Mouse (Mus musculus) splenic B cell, adult 2 months (primary cell): ENCODE data around the gene Angptl2.

ENCODE experiments used
- DNase-seq: peaks from one replicate; pipeline ENCODE4 v3.0.0-alpha.2; 2011; ENCODE audit warnings: low read depth, low spot score
- H3K27me3 ChIP-seq: 2 replicates; pipeline ENCODE4 v1.6.1; 2012; ENCODE audit warnings: mild to moderate bottlenecking, low read length, moderate library complexity, mixed read lengths; ENCODE audit not compliant: control insufficient read depth, poor library complexity, insufficient read depth, severe bottlenecking
- H3K36me3 ChIP-seq: 2 replicates; pipeline ENCODE4 v1.6.1; 2012; ENCODE audit warnings: mild to moderate bottlenecking, low read length, moderate library complexity, mixed read lengths; ENCODE audit not compliant: control insufficient read depth, poor library complexity, insufficient read depth, severe bottlenecking

Angptl2 gene

DNA sequence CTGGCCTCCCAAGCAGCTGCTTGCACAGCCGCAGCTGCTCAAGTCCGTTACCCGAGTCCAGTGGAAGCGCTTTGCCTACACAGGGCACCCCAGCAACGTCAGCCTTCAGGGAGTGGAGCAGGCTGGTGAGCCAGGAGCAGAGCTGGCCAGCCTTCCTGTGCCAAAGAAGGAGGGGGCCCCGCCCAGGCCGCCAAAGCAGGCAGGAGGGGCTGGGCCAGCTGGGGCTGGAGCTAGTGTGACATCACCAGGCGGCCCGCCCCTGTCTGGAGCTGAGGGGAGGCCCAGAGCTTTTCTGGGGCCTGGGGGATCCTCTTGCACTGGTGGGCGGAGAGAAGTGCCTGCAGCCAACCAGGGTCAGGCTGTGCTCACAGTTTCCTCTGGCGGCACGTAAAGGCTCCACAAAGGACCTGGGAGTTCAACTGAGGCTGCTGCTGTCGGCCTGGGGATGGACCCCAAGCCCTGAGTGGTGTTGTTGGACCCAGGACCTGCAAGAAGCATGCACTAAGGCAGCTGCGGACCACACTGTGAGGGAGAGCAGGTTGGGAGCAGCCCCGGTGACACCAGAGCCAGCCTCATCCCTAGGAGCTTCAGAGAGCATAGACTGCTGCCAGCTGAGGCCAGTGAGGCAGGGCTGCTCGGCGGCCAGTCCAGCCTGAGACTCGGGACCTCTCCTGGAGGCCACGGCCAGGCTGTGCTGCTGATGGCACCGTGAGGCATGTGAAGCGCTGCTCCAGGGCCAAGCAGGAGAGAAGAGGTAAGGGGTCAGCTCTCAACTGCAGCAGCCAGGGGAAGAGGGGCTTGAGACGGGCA lies at the start of gene Angptl2:
TSS of gene Angptl2 (plus strand) at position 370 of the 810 bp plus-strand sequence.
- Histone ChIP-seq H3K36me3 (no peaks in the 10 kb centered on the region), H3K27me3 (no peaks in the 10 kb centered on the region)
- no peak for DNase-seq

GRCm38 (mm10) chr2:33167060-33167459 lies 48.8 kb upstream of the Angptl2 start:
- no peak for DNase-seq
- H3K27me3 ChIP-seq: no peaks in the 10 kb centered on the region
- no peaks in the 10 kb centered on the region; the same call in 1 of the 2 replicates for H3K36me3 ChIP-seq

DNA sequence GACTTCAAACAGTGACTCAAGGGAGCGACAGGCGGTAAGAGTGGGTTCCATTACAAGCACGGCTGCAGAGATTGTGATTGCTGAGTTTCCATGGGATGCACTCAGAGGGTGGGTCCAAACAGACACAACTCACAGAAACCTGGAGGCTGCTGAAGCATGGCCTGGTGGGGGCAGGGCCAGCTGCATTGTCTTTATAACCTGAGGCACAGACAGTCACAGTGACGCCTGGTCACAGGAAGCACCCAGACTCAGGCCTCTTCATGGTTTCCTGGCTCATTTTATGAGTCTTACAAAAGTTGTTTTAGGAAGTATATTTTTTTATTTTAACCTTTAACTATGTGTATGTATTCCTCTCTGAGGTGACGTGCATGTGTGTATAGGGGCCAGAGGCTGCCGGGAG lies 46.4 kb upstream of the Angptl2 start:
- H3K27me3 ChIP-seq: no peaks in the 10 kb centered on the region
- no peaks in the 10 kb centered on the region; the same call in 1 of the 2 replicates for H3K36me3 ChIP-seq
- DNase-seq: no peak

DNA sequence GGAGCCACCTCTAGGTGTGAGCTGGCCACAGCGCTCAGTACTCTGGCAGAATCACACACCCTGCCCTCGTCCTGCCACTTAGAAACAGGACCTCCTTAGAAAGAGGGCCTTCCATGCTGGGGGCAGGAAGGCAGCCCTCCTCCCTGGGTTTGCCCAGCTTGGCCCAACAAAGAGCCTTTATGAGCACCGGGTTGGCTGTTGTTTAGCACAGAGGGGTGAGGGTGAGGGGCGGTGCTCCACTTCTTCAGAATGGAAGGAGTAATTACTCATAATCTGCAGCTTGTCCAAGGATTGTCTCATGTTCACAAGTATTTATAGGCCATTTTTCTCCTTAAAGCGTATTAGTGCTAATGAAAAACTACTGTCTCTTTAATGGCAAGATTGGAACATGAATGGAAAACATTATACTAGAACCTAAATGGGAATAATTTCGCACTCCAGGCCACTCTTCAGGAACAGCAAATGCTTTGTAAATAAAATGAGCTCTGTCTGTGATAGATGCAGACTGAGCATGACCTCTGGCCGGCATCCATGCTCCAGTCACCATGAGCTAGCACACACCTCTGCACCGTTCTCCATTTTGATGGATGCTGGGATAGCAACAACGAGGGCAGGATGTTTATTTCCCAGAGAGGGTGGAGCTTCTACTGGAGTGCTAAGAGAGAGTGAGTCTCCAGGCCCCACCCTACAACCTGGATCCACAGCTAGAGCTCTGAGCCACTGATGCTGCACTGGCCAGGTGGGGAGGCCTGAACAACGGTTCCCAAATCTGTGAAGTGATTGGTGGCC lies 44.9 kb upstream of the Angptl2 start:
- DNase-seq: no peak
- no peaks in the 10 kb centered on the region; the same call in 1 of the 2 replicates for H3K36me3 ChIP-seq
- H3K27me3 ChIP-seq: no peaks in the 10 kb centered on the region

DNA sequence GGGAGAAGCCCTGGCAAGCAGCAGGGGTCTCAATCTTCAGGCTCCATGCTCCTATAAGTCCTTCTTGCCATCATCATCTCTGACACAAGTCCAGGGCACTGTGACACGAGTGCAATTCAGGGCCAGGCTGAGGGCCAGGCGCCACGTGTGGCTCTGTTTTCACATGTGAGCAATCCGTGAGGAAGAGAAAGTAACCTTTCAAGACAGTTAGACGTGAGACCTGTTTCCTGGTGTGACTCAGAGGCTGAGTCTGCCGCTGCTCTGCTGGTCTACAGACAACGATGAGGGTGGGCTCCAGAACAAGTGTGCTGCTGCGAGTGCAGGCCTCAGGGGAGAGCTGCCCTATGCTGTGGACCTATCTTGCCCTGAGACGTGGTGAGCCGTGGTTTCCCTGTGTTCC lies 42.7 kb upstream of the Angptl2 start:
- DNase-seq: no peak
- Histone ChIP-seq H3K36me3 (no peaks in the 10 kb centered on the region; the same call in 1 of the 2 replicates), H3K27me3 (no peaks in the 10 kb centered on the region)

- DNase-seq: no peak
- Histone ChIP-seq H3K27me3 (no peaks in the 10 kb centered on the region), H3K36me3 (no peaks in the 10 kb centered on the region; the same call in 1 of the 2 replicates)
Observed at GRCm38 (mm10) chr2:33173686-33174085, 42.2 kb upstream of the Angptl2 start.

DNA sequence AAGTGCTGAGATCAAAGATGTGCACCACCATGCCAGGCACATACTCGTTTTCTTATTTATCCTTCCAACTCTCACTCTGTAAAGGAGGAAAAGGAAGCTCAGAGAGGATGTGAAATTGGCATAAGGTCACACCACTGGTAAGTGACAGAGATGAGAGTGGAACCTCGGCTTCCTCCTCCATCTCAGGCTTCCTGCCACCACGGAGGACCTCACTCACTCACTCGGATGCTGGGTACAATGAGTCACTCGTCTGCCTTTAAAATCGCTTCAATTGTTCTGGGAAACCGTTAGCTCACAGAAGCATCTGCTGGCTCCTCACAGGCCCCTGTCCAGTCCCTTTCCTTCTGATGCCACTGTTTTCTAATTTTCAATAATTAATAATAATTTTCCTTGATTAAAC lies 39.4 kb upstream of the Angptl2 start:
- DNase-seq: peak; percentile 15
- Histone ChIP-seq H3K36me3 (no peaks in the 10 kb centered on the region; the same call in 1 of the 2 replicates), H3K27me3 (no peaks in the 10 kb centered on the region)

DNA sequence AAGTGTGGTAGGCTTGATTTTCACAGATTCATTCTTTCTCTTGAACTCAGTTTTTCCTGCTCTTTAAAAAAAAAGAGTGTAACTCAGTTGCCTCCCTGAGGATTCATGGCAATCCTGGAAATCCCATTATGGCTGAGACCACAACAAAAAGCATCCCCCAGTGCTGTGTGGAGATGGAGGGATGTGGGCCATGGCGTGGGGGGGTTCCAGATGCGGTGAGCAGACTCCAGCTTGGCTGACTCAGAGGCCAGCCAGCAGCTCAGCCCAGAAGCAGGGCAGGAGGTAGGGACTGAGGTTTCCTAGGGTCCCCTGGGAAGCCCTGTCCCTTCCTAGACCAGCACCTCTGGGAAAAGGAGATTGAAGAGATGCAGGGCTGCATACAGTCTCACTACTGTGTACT lies 38.9 kb upstream of the Angptl2 start:
- no peak for DNase-seq
- H3K27me3 ChIP-seq: no peaks in the 10 kb centered on the region

DNA sequence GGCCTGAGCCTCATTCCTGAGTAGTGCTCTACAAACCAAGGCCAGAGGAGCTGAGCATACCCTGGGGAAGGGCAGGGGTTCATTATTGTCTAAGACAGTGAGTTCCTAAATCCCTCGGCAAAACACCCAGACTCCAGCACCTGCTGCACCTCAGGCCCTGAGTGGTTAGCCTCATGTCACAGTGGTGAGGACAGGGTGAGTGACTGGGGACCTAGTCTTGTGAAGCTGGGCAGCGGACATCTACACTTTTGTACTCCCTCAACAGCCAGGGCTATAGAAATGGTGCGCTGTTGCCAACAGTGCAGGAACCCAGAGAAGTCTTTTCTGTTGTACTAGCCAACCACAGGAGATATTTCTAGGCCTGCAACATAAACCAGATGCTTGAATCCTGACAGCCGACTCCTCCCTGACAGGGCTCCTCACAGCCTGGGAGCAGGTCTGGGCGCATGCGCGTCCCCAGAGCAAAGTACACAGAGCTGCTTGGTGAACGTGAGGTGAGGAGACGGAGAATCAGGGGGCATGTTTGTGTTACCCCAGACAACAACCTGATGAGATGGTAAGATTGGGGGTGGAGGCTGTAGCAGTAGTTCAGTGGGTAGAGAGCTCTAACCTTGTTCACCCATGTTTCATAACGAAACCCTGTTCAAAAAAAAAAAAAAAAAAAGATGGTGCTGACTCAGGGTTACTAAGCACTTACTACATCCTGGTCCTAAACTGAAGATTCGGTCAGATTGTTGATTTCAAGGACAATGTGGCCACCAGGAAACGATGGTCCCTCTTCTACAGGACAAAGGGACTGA lies 38.2 kb upstream of the Angptl2 start:
- H3K27me3 ChIP-seq: no peaks in the 10 kb centered on the region
- DNase-seq: no peak
- H3K36me3 ChIP-seq: no peaks in the 10 kb centered on the region

More for the DNA sequence above, 38.9 kb upstream of the Angptl2 start:
- no peaks in the 10 kb centered on the region; the same call in 1 of the 2 replicates for H3K36me3 ChIP-seq

DNA sequence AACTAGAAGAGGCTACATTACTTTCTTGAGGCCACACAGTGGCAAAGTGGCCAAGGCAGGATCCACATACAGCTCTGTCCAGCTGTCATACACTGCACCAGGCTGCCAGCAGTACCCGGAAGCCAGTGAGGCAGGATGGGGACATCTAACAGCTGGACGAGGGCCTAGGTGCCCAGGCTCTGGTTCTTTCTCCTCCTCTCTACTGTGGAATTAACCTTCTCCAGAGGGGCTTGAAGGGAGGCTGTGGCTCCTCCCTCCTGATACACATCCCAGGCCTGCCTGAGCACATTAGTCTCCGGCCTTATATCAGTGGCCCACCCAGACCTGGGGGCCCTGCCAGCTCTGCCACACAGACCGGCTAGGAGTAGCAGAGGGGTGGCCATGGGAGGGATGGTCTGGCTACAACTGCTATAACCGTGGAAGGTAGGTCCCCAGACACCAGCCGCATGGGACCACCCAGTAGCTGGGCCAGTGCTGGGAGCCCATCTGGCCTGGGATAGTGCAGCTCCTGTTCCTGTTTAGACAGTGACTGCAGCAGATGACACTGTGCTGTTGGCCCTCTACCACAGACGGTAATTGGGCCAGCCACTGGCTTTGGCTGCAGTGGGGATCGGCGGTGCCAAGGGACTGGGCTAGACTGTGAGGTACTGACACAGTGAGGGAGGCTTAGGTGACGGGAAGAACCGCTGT lies 37.5 kb upstream of the Angptl2 start:
- DNase-seq: no peak
- Histone ChIP-seq H3K36me3 (no peaks in the 10 kb centered on the region), H3K27me3 (no peaks in the 10 kb centered on the region)

GRCm38 (mm10) chr2:33179171-33179929 lies 36.5 kb upstream of the Angptl2 start:
- Histone ChIP-seq H3K36me3 (no peaks in the 10 kb centered on the region), H3K27me3 (no peaks in the 10 kb centered on the region)
- DNase-seq: no peak

DNA sequence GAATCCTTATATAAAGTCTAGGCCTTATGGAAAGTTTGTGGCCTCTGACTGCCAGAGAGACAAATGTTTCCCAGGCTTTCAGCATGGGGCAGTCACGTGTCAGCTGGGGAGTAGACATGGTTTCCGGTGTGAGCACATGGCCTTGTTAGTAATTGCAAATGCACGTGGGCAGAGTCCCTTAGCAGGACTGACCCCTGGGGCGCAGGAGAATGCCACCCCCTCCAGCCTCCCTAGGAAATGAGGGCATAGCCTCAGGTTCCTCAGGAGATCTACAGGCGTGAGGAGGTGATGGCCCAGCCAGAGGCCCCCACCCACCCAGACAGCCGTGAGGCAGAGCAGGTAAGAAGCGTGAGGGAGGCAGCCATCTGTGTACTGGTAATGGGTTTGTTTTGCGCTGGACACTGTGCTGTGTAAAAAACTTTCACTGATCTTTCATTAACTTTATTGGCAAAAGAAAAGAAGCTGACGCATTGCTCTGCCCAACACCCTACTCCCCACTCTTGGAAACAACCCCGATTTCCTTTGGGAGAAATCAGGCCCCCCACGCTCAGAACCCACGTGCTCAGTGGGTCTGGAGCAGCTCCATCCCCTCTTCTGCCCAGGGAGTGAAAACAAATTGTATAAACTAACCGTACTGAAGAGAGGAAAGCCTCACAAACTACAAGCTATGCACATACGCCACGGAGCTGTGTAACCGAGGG lies 35.8 kb upstream of the Angptl2 start:
- Histone ChIP-seq H3K27me3 (no peaks in the 10 kb centered on the region), H3K36me3 (no peaks in the 10 kb centered on the region)
- no peak for DNase-seq

- Histone ChIP-seq H3K36me3 (no peaks in the 10 kb centered on the region), H3K27me3 (no peaks in the 10 kb centered on the region)
- no peak for DNase-seq
Observed at GRCm38 (mm10) chr2:33183321-33183720, 32.5 kb upstream of the Angptl2 start.
